Mouse (Mus musculus): ENCODE data around the gene D5Ertd579e. TPM values are rescaled to one million over a fixed set of nuclear protein-coding genes. Genes with fewer than 3 reads are reported as not detected.

The D5Ertd579e gene
- polyA plus RNA-seq, 1 experiment: 28.6 TPM

DNA sequence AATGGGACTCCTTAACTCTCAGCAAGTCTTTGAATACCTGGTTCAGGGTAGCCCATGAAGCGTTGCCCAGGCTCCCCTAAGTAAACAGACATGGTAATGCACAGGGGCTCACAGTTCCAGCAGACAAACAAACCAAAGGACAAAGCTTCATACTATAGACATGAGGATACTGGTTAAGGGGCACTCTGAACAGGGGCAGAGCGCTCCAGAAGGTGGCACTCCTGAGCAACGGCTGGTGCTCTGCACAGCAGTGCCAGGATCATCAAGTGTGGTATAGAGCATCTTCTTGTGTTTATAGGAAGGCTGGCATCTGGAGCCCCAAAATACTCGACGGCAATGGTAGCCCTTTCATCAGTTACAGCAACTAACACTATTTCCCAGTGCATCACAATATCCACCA lies 92.8 kb downstream of the D5Ertd579e start:
- Histone ChIP-seq H3K4me1 (ENCODE audit: control insufficient read depth, insufficient read depth, low read length) (no peaks in the 10 kb centered on the region), H3K27ac (ENCODE audit: control insufficient read depth, insufficient read depth, low read depth, low read length, poor library complexity) (no peak overlapping the region), H3K4me3 (replicated peaks; ENCODE audit: control insufficient read depth, low read depth, low read length) (no peak overlapping the region)
- TF ChIP-seq POLR2A (IDR thresholded peaks at IDR 0.05; ENCODE audit: borderline replicate concordance, control insufficient read depth, low read depth, low read length) (no peak), CTCF (IDR thresholded peaks at IDR 0.05; ENCODE audit: control insufficient read depth, insufficient read depth, low read length) (peak; percentile 75)
- 72% methylated on average over 5 of the region's 5 CpGs for WGBS

DNA sequence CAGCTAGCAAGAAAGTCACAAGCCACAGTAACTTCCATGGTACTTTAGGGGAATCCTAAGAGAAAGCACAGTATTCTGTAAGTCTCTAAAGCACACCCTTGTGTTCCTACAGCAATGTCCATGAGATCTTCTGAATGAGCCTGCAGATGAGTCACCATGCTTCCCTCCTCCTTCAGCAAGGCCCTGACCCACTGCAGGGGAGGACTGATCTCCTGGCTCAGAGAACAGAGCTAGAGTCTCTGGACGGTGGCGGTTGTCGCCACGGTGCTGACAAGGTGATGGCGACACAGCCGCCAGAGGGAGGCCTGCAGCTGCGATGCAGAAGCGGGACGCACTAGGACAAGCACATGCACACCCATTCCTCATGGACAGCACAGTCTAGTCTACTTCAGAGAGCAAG lies 93.8 kb downstream of the D5Ertd579e start:
- H3K27ac ChIP-seq (ENCODE audit: control insufficient read depth, insufficient read depth, low read depth, low read length, poor library complexity): no peak overlapping the region
- H3K4me3 ChIP-seq (replicated peaks; ENCODE audit: control insufficient read depth, low read depth, low read length): no peak overlapping the region
- TF ChIP-seq CTCF (IDR thresholded peaks at IDR 0.05; ENCODE audit: control insufficient read depth, insufficient read depth, low read length): no peak
- TF ChIP-seq POLR2A (IDR thresholded peaks at IDR 0.05; ENCODE audit: borderline replicate concordance, control insufficient read depth, low read depth, low read length): no peak
- 94% methylated on average over 9 of the region's 9 CpGs for WGBS
- H3K4me1 ChIP-seq (ENCODE audit: control insufficient read depth, insufficient read depth, low read length): no peaks in the 10 kb centered on the region

- H3K27ac ChIP-seq (ENCODE audit: control insufficient read depth, insufficient read depth, low read depth, low read length, poor library complexity): no peak overlapping the region
- TF ChIP-seq POLR2A (IDR thresholded peaks at IDR 0.05; ENCODE audit: borderline replicate concordance, control insufficient read depth, low read depth, low read length) (no peak), CTCF (IDR thresholded peaks at IDR 0.05; ENCODE audit: control insufficient read depth, insufficient read depth, low read length) (no peak)
- H3K4me1 ChIP-seq (ENCODE audit: control insufficient read depth, insufficient read depth, low read length): no peaks in the 10 kb centered on the region
- H3K4me3 ChIP-seq (replicated peaks; ENCODE audit: control insufficient read depth, low read depth, low read length): no peak overlapping the region
- 63% methylated on average over 7 of the region's 7 CpGs for WGBS
Observed at GRCm38 (mm10) chr5:36601492-36601891, 94.3 kb downstream of the D5Ertd579e start.

DNA sequence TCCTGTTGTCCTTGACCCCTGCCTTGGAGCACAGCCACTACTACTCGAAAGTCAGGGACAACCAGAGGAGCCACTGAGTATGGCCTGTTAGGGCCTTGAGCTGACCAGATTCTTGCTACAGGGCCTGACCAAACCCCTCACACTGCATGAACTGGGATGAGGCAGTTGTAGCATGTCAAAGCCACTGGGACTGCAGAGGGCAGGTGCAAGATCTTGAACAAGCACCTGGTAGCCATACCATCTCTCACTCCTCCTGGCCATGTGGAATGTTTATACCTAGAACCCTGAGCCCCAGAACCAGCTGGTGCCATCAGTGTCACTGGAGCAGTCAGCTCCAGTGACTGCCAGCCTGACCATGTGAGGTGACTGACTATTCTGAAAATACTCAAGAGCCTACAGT lies 96.9 kb downstream of the D5Ertd579e start:
- no peak overlapping the region for H3K27ac ChIP-seq (ENCODE audit: control insufficient read depth, insufficient read depth, low read depth, low read length, poor library complexity)
- WGBS: 88% methylated on average over 1 of the region's 1 CpGs
- TF ChIP-seq POLR2A (IDR thresholded peaks at IDR 0.05; ENCODE audit: borderline replicate concordance, control insufficient read depth, low read depth, low read length) (no peak), CTCF (IDR thresholded peaks at IDR 0.05; ENCODE audit: control insufficient read depth, insufficient read depth, low read length) (no peak)
- no peak overlapping the region for H3K4me3 ChIP-seq (replicated peaks; ENCODE audit: control insufficient read depth, low read depth, low read length)
- H3K4me1 ChIP-seq (ENCODE audit: control insufficient read depth, insufficient read depth, low read length): no peaks in the 10 kb centered on the region

DNA sequence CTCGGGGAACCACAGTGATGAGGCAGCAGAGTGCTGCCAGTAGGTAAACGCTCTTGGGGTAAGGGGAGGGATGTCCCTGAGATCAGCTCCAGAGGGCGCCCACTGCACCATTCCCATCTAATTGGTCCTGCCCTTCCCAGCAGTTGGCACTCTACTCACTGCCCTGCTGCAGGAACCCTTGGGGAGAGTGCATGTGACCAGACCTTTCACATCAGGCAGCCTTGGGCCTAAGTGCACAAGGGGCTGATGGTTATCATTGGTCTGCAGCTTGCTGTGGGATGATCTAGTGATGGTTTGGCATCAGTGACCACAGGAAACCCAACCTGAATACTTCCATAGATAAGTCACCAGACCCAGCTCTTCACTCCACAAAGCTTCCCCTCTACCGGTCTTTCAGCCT lies 98.2 kb downstream of the D5Ertd579e start:
- H3K27ac ChIP-seq (ENCODE audit: control insufficient read depth, insufficient read depth, low read depth, low read length, poor library complexity): no peak overlapping the region
- 30% methylated on average over 4 of the region's 4 CpGs for WGBS
- no peaks in the 10 kb centered on the region for H3K4me1 ChIP-seq (ENCODE audit: control insufficient read depth, insufficient read depth, low read length)
- TF ChIP-seq POLR2A (IDR thresholded peaks at IDR 0.05; ENCODE audit: borderline replicate concordance, control insufficient read depth, low read depth, low read length) (no peak), CTCF (IDR thresholded peaks at IDR 0.05; ENCODE audit: control insufficient read depth, insufficient read depth, low read length) (peak; percentile 26; the same call in 1 of the 2 replicates)
- H3K4me3 ChIP-seq (replicated peaks; ENCODE audit: control insufficient read depth, low read depth, low read length): no peak overlapping the region

DNA sequence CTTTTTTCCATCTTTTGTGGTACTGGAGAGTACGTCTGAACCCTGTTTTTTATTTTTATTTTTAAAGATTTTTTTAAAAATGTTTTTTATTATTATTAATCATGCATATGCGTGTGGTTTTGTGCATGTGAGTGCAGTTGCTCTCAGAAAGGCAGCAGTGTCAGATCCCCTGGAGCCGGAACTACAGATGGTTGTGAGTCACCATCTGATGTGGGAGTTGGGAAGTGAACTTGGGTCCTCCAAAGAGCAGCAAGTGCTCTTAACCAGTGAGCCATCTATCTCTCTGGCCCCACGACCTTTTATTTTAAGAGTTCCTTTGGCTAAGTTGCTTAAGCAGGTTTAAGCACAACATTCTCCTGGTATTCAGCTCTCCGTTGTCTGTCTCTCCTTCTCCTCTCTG lies 99.6 kb downstream of the D5Ertd579e start:
- 58% methylated on average over 5 of the region's 5 CpGs for WGBS
- Histone ChIP-seq H3K4me1 (ENCODE audit: control insufficient read depth, insufficient read depth, low read length) (no peaks in the 10 kb centered on the region), H3K4me3 (replicated peaks; ENCODE audit: control insufficient read depth, low read depth, low read length) (no peak overlapping the region), H3K27ac (ENCODE audit: control insufficient read depth, insufficient read depth, low read depth, low read length, poor library complexity) (no peak overlapping the region)
- TF ChIP-seq POLR2A (IDR thresholded peaks at IDR 0.05; ENCODE audit: borderline replicate concordance, control insufficient read depth, low read depth, low read length) (no peak), CTCF (IDR thresholded peaks at IDR 0.05; ENCODE audit: control insufficient read depth, insufficient read depth, low read length) (no peak)

GRCm38 (mm10) chr5:36595115-36595514 lies 100.7 kb downstream of the D5Ertd579e start:
- no peak overlapping the region for H3K4me3 ChIP-seq (replicated peaks; ENCODE audit: control insufficient read depth, low read depth, low read length)
- TF ChIP-seq POLR2A (IDR thresholded peaks at IDR 0.05; ENCODE audit: borderline replicate concordance, control insufficient read depth, low read depth, low read length): no peak
- TF ChIP-seq CTCF (IDR thresholded peaks at IDR 0.05; ENCODE audit: control insufficient read depth, insufficient read depth, low read length): no peak
- H3K27ac ChIP-seq (ENCODE audit: control insufficient read depth, insufficient read depth, low read depth, low read length, poor library complexity): no peak overlapping the region

DNA sequence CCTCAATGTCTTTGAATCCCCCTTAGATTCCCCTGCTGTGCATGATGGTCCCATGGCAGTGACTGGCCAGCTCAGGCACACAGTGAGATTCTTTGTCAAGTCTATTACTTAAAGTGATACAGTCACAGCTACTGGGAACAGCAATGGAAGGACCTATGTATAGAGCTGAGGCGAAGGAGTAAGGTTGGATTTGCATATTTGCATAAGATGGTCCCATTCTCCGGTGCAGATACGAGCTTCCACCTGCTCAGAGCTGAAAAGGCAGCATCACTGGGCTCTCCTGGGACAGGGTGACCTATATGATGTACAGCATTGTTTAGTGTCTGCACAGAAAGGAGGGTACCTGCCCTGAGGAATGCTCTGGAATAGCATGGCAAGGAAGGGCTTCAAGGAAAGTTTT lies 101.5 kb downstream of the D5Ertd579e start:
- H3K27ac ChIP-seq (ENCODE audit: control insufficient read depth, insufficient read depth, low read depth, low read length, poor library complexity): no peak overlapping the region
- 80% methylated on average over 3 of the region's 3 CpGs for WGBS
- TF ChIP-seq CTCF (IDR thresholded peaks at IDR 0.05; ENCODE audit: control insufficient read depth, insufficient read depth, low read length) (no peak), POLR2A (IDR thresholded peaks at IDR 0.05; ENCODE audit: borderline replicate concordance, control insufficient read depth, low read depth, low read length) (no peak)
- H3K4me1 ChIP-seq (ENCODE audit: control insufficient read depth, insufficient read depth, low read length): no peaks in the 10 kb centered on the region
- H3K4me3 ChIP-seq (replicated peaks; ENCODE audit: control insufficient read depth, low read depth, low read length): no peak overlapping the region

More at GRCm38 (mm10) chr5:36595115-36595514, 100.7 kb downstream of the D5Ertd579e start:
- WGBS: 24% methylated on average over 3 of the region's 3 CpGs
- H3K4me1 ChIP-seq (ENCODE audit: control insufficient read depth, insufficient read depth, low read length): no peaks in the 10 kb centered on the region

- Histone ChIP-seq H3K4me3 (replicated peaks; ENCODE audit: control insufficient read depth, low read depth, low read length) (no peak within 1 kb of the TSS), H3K27ac (ENCODE audit: control insufficient read depth, insufficient read depth, low read depth, low read length, poor library complexity) (no peak within 1 kb of the TSS), H3K4me1 (ENCODE audit: control insufficient read depth, insufficient read depth, low read length) (no peaks in the 10 kb centered on the region)
- WGBS: 77% methylated on average over 5 of the region's 5 CpGs
- TF ChIP-seq CTCF (IDR thresholded peaks at IDR 0.05; ENCODE audit: control insufficient read depth, insufficient read depth, low read length): no peak
- no peak for TF ChIP-seq POLR2A (IDR thresholded peaks at IDR 0.05; ENCODE audit: borderline replicate concordance, control insufficient read depth, low read depth, low read length)
Observed at GRCm38 (mm10) chr5:36593176-36593575, 102.6 kb downstream of the D5Ertd579e start, which contains the start of gene Tbc1d14. Tbc1d14 (minus strand) TSS chr5:36593276.

All from bone marrow, adult 2 months (tissue).